8 mouse cellular contexts compared by ENCODE assay signal in genomic region chr12:46817211-46817803, GRCm38 (mm10). TPM values are rescaled to one million over a fixed set of nuclear protein-coding genes. Genes with fewer than 3 reads are reported as not detected.
A peak's percentile ranks its signal among the peaks of the same experiment; 100 is the strongest.
DNase-seq lines count a peak whose midpoint lies in the region; ATAC-seq and TF ChIP-seq lines count a peak whose summit lies in the region.

No protein-coding gene starts in this region.

- peak overlapping the region; percentile 87 for H3K4me3 ChIP-seq in gastrocnemius, adult 2 months
- peak overlapping the region; percentile 85 for H3K4me3 ChIP-seq in hindbrain, embryonic 11.5 days (ENCODE audit: low read depth, low read length)
- peak overlapping the region; percentile 85 for H3K4me3 ChIP-seq in midbrain, embryonic 10.5 days

- peak overlapping the region; percentile 46 for H3K4me2 ChIP-seq in hindbrain, embryonic 11.5 days (replicated peaks; ENCODE audit: low read depth, low read length)

- no peak for ATAC-seq in hindbrain, embryonic 11.5 days (ENCODE audit: low FRiP score)

- DNase-seq in gastrocnemius, adult 2 months: no peak
- no peak for DNase-seq in gastrocnemius, adult 18-20 months (ENCODE audit: low spot score)
- peak; percentile 59 for DNase-seq in embryo, embryonic 10.5 days (ENCODE audit: low spot score)
- peak; percentile 44 for DNase-seq in hindbrain, embryonic 11.5 days (ENCODE audit: low spot score)
- DNase-seq in midbrain, embryonic 10.5 days (ENCODE audit: low spot score): no peak
- no peak for DNase-seq in left cerebral cortex, adult 8-10 months (ENCODE audit: low spot score in 2 of 2)
- DNase-seq in layer of hippocampus, adult 8-10 months (ENCODE audit: low spot score in 2 of 2): no peak
- DNase-seq in ovary, adult 18-20 months (ENCODE audit: low spot score): no peak

- H3K9ac ChIP-seq in hindbrain, embryonic 11.5 days (ENCODE audit: low read depth, low read length): peak overlapping the region; percentile 98

- no peak for TF ChIP-seq CTCF in gastrocnemius, adult 2 months (IDR thresholded peaks at IDR 0.05)

- H3K9me3 ChIP-seq in hindbrain, embryonic 11.5 days (ENCODE audit: control insufficient read depth, low read length): no peaks in the 10 kb centered on the region
- H3K9me3 ChIP-seq in midbrain, embryonic 10.5 days (replicated peaks): no peaks in the 10 kb centered on the region

- no peaks in the 10 kb centered on the region for H3K36me3 ChIP-seq in hindbrain, embryonic 11.5 days (ENCODE audit: control insufficient read depth, insufficient read depth, low read length)
- no peaks in the 10 kb centered on the region for H3K36me3 ChIP-seq in midbrain, embryonic 10.5 days

- H3K27ac ChIP-seq in gastrocnemius, adult 2 months: peak overlapping the region; percentile 82
- peak overlapping the region; percentile 99 for H3K27ac ChIP-seq in hindbrain, embryonic 11.5 days (ENCODE audit: low read depth, low read length)
- H3K27ac ChIP-seq in midbrain, embryonic 10.5 days (replicated peaks): peak overlapping the region; percentile 100

- H3K4me1 ChIP-seq in hindbrain, embryonic 11.5 days (replicated peaks; ENCODE audit: control insufficient read depth, insufficient read depth, low read length): no peaks in the 10 kb centered on the region
- H3K4me1 ChIP-seq in midbrain, embryonic 10.5 days: peaks cover 33% of the 10 kb centered on the region

- no peaks in the 10 kb centered on the region for H3K27me3 ChIP-seq in hindbrain, embryonic 11.5 days (ENCODE audit: control insufficient read depth, insufficient read depth, low read length)
- H3K27me3 ChIP-seq in midbrain, embryonic 10.5 days (ENCODE audit: low read depth, poor library complexity, severe bottlenecking): no peaks in the 10 kb centered on the region

- intact Hi-C loops in gastrocnemius, adult 2 months (cut with DNase I): no loop called here

- 6% methylated on average over 14 of the region's 14 CpGs for WGBS in hindbrain, embryonic 11.5 days
- WGBS in midbrain, embryonic 10.5 days: 9% methylated on average over 14 of the region's 14 CpGs

RNA-seq across cellular contexts. Expression of gene Nova1, which starts 1.4 kb away (rescaled TPM):
- total RNA-seq in gastrocnemius, adult 2 months (2021): 1 to 10 TPM; 3.9 to 5.6 TPM
- 1 to 10 TPM; 3.1 to 3.3 TPM for total RNA-seq in gastrocnemius, adult 18-20 months (2021)
- polyA plus RNA-seq in hindbrain, embryonic 11.5 days (2014; fragmentation: Nextera tagmentation; extraction: Ambion mirVana): 26.5 and 31.0 TPM in 2 replicates
- polyA plus RNA-seq in midbrain, embryonic 10.5 days (2016; fragmentation: Nextera tagmentation; extraction: Ambion mirVana): 13.3 and 22.4 TPM in 2 replicates
- 10 to 100 TPM; 47.4 to 60.1 (median 51.0) TPM for total RNA-seq in left cerebral cortex, adult 8-10 months (2022)
- 10 to 100 TPM; 25.3 to 34.5 (median 31.7) TPM for total RNA-seq in layer of hippocampus, adult 8-10 months (2022)

Comparison
In these comparisons a context has a peak if more than half of its experiments do, and no peak if none do; other contexts are left out.
1. DNase-seq: peak in embryo, embryonic 10.5 days (single experiment) and hindbrain, embryonic 11.5 days (single experiment); none in gastrocnemius, adult 2 months (single experiment), gastrocnemius, adult 18-20 months (single experiment), midbrain, embryonic 10.5 days (single experiment), left cerebral cortex, adult 8-10 months (0 of 2), layer of hippocampus, adult 8-10 months (0 of 2) and ovary, adult 18-20 months (single experiment).
2. Peak in every context shown above with its lines, with median percentiles within 50 percentile points of each other: H3K27ac ChIP-seq and H3K4me3 ChIP-seq.